Mouse (Mus musculus) adipocyte (in vitro differentiated cells): Measurements from ENCODE around the gene Eln.

Experiments
- DNase-seq: peaks from one replicate; pipeline ENCODE4 v3.0.0-alpha.2; 2016; ENCODE audit warnings: low spot score

Gene Eln

GRCm38 (mm10) chr5:134743991-134744390, 3.1 kb downstream of the Eln start:
- no peak for DNase-seq

GRCm38 (mm10) chr5:134742221-134742795, 4.8 kb downstream of the Eln start:
- DNase-seq: no peak

- no peak for DNase-seq
Observed at GRCm38 (mm10) chr5:134740501-134741341, 6.4 kb downstream of the Eln start.

- no peak for DNase-seq
Observed at GRCm38 (mm10) chr5:134739951-134740350, 7.2 kb downstream of the Eln start.

- peak; percentile 25 for DNase-seq
Observed at GRCm38 (mm10) chr5:134734920-134735319, 12.2 kb downstream of the Eln start.

GRCm38 (mm10) chr5:134734072-134734471, 13.1 kb downstream of the Eln start:
- DNase-seq: no peak

GRCm38 (mm10) chr5:134733241-134733640, 13.9 kb downstream of the Eln start:
- DNase-seq: no peak

- DNase-seq: no peak
Observed at GRCm38 (mm10) chr5:134729124-134729523, 18.0 kb downstream of the Eln start.

GRCm38 (mm10) chr5:134728535-134728934, 18.6 kb downstream of the Eln start:
- DNase-seq: no peak

GRCm38 (mm10) chr5:134727001-134727639, 20.0 kb downstream of the Eln start:
- DNase-seq: no peak

GRCm38 (mm10) chr5:134725299-134725698, 21.8 kb downstream of the Eln start:
- DNase-seq: no peak

GRCm38 (mm10) chr5:134720058-134720457, 27.1 kb downstream of the Eln start:
- DNase-seq: no peak

- no peak for DNase-seq
Observed at GRCm38 (mm10) chr5:134711076-134711475, 36.0 kb downstream of the Eln start.

GRCm38 (mm10) chr5:134709275-134709674, 37.8 kb downstream of the Eln start:
- no peak for DNase-seq

- DNase-seq: peak; percentile 76
Observed at GRCm38 (mm10) chr5:134704157-134704556, 43.0 kb downstream of the Eln start.

- no peak for DNase-seq
Observed at GRCm38 (mm10) chr5:134695539-134695938, 51.6 kb downstream of the Eln start.

- DNase-seq: no peak
Observed at GRCm38 (mm10) chr5:134695082-134695481, 52.0 kb downstream of the Eln start.

- no peak for DNase-seq
Observed at GRCm38 (mm10) chr5:134692704-134693103, 54.4 kb downstream of the Eln start.

- peak; percentile 99 for DNase-seq
Observed at GRCm38 (mm10) chr5:134688718-134689284, 58.3 kb downstream of the Eln start.

GRCm38 (mm10) chr5:134688086-134688717, 58.9 kb downstream of the Eln start, which contains the start of gene Limk1:
TSS of gene Limk1 (minus strand) at chr5:134688598.
- no peak for DNase-seq

- no peak for DNase-seq
Observed at GRCm38 (mm10) chr5:134687187-134687586, 59.9 kb downstream of the Eln start.

- no peak for DNase-seq
Observed at GRCm38 (mm10) chr5:134686541-134686940, 60.6 kb downstream of the Eln start.
